Mouse (Mus musculus) cerebellum, adult 2 months (tissue): Measurements from ENCODE around the gene Rsg1.

Experiments used
- CTCF ChIP-seq: fragments of 200-500 bp; IDR thresholded peaks from 2 replicates; pipeline ENCODE4 v1.5.1; 2011; ENCODE audit warnings: low read depth, mild to moderate bottlenecking, control low read depth, low read length, moderate library complexity, borderline replicate concordance; ENCODE audit not compliant: insufficient read depth
- POLR2A ChIP-seq: fragments of 200-500 bp; IDR thresholded peaks from 2 replicates; pipeline ENCODE4 v1.6.1; 2011; ENCODE audit warnings: low read length, control low read depth, borderline replicate concordance; ENCODE audit not compliant: insufficient read depth

DNA sequence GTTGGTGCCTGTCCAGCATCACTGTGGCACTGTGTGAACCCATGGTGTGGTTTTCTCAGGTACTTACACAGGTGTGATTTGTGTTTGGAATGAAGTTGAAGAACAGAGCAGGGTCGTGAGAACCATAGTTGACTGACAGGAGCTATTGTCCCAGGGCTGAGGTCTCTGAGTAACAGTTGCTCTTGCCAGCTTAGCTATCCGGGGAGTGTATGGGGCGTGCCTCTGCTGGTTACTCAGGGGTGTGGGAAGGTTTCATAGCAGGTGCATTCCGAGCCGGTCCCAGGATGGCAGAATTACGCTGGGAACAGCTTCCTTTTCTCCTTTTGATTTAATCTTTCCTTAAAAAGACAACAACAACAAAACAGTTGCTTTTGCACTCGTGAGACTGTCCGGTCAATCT, 32.9 kb upstream of the Rsg1 start:
- TF ChIP-seq CTCF (no peak), POLR2A (no peak)
